Mouse (Mus musculus): ENCODE measurements at regions not wholly inside any gene's neighbourhood (a gene's known extent, or its start where the extent isn't known, plus 50 kb on each side); places are given as distances from the start of the nearest gene placed in this dataset.
"Not testable (repeated sequence)": the region's sequence is repeated elsewhere in the genome, so short reads cannot be mapped to it uniquely, and the experiment has no call there.

GRCm38 (mm10) chr6:140816359-140816758 is 87.3 kb downstream of the Gm11077 start:
- no peak for DNase-seq

DNA sequence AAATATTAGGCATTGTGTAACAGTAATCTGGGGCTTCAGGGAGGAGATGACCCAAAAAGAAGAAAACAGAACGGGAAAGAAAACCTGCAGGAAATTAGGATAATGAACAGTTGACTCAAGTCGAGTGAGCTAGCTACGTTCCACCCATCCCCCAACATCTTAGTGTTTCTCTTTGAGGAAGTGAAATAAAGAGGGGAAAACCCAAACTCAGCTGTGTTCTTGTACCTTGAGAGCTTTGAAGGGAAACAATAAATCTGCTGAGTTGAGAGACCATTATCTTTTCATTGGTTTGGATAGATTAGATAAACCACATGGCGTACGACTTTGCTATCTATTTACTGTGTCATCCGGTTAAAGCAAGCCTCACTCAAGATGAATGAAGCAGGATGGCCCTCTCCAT is 87.7 kb downstream of the Gm11077 start:
- DNase-seq = no peak

DNA sequence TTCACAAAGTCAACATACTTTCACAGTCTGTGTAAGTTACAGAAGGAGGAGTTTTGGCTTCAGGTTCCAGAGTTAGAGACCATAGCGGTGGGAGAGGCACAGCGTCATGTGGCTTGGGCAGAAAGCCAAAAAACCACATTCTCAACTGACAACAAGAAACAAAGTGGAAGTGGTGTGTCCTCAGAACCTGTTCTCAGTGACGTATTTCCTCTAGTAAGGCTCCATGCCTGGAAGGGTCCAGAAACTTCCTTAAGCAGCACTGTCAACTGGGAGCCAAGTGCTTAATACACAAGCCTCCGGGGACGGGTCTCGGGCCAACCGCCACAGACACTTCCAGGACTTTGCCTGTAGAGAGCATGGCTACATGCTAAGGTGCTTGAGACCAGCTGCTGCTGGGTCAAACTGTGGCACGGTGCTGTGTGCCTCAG is 90.4 kb downstream of the Gm11077 start:
- peak in 1 of 2 experiments; percentile 9 for DNase-seq

DNA sequence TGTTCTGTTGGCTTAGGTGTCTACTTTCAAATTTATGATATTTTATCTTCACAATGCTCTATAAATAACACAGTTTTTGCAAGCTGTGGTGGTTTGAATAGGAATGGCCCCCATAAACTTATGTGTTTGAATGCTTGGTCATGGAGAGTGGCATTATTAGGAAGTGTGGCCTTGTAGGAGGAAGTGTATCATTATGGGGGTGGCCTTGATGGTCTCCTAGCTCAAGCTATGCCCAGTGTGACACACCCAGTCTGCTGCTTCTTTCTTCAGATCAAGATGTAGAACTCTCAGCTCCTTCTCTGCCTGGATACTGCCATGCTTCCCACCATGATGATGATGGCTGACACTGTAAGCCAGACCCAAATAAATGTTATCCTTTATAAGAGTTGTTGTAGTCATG is 97.4 kb downstream of the Gm11077 start:
- no peak for DNase-seq

DNA sequence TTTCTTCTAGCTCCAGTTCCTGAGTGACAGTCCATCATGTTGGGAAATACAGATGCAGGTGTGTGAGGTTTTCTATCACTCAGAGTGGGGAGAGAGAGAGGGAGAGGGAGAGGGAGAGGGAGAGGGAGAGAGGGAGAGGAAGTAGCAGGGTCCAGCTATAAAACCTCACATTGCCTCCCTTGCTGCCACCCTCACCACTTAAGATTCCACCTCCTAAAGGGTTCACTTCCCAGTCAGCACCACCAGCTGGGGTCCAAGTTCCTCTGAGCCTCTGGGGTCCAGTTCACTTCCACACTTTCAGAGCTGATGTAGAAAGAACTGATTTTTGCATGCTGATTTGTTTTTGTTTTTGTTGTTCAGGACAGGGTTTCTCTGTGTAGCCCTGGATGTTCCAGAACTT is 98.6 kb downstream of the Gm11077 start:
- no peak for DNase-seq

DNA sequence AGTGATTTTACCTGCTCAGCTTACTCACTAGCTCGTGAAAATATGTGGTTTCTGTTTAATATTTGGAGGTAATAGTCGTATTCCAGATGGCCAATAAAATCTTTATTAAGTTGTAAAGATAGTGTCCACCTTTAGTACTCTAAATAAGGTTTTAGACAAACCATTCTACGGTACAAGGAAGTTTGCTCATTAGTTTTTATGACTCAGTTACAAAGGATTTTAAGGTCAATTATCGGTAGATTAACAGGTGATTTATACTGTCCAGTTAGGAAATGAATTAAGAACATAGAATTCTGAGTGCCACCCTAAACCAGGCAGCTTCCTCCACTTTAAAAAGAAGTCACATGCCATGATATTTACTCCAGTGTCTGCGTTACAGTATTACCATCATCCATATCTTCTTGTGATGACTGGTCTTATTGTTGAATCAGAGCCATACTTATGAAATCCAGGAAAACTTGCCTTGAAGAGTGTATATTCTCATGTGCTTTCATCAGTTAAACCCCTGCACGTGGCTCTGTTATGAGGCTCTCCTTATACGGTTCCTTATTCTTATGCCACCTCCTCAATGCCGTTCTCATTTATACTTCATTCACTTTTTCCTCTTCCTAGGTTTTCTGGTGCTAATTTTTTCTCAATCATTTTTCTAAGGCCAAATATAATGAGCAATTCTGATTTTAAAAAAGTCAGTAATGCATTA is 114.4 kb downstream of the Gm11077 start:
- DNase-seq = no peak

GRCm38 (mm10) chr6:140847165-140847564 is 118.1 kb downstream of the Gm11077 start:
- no peak for DNase-seq

DNA sequence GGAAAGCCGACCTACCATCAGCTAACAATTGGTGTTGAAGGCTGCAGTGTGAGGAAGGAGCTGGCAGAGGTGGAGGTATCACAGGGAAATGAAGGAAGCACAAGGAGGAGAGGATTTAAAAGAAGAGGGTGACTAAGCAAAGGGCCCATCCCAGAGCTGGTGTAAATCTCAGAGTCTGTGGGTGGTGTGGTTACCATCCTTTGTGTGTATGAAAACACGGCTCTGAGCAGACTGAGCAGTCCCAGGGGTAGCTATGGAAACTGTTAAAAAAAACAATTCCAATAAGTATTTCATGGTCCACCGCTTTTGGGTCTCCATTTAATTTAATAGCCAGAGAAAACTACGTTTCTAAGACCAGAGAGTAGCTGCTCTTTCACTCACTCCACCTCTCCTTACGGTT is 123.3 kb downstream of the Gm11077 start:
- no peak for DNase-seq

- DNase-seq = peak in 1 of 2 experiments; percentile 53
Measured at GRCm38 (mm10) chr6:140853508-140853907, 124.4 kb downstream of the Gm11077 start.

- no peak for DNase-seq
Measured at GRCm38 (mm10) chr6:140854691-140855090, 125.6 kb downstream of the Gm11077 start.

GRCm38 (mm10) chr6:140856468-140857117 is 127.5 kb downstream of the Gm11077 start:
- no peak for DNase-seq

GRCm38 (mm10) chr6:140857118-140857746 is 128.1 kb downstream of the Gm11077 start:
- DNase-seq = no peak

DNA sequence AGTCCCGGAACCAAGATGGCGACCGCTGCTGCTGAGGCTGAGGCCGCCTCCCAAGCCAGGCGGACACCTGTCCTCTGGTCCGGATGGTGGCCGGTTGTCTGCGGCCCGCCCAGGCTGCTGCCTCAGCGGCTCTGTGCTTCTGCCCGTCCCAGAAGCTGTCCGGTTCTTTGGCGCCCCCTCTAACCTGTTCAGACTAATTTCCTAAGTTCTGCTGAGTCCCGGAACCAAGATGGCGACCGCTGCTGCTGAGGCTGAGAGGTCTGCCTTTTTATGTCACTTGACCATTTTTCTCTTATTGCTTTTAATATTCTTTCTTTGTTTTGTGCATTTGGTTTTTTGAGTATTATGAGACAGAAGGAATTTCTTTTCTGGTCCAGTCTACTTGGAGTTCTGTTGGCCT is 140.4 kb downstream of the Gm11077 start:
- not testable (repeated sequence) for DNase-seq

GRCm38 (mm10) chr6:140874831-140875230 is 145.7 kb downstream of the Gm11077 start:
- DNase-seq = no peak

DNA sequence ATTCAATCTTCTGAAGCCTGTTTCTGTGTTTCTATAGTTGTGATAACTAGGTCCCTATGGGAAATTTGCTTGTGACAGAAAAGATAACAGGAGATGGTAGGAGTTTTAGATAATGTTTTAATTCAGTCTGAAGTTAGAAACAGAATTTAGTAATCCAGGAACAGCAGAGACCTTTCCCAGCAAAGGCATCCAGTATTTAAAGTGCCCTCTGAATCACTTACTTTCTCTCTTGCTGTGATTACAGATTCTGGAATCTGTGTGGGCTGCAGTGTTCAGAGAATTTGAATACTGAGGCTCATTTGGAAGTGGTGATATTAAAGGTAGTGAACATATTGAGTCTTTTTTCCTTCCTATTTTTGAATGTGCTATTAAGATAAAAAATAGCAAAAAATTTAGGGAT is 154.6 kb downstream of the Gm11077 start:
- DNase-seq = no peak

DNA sequence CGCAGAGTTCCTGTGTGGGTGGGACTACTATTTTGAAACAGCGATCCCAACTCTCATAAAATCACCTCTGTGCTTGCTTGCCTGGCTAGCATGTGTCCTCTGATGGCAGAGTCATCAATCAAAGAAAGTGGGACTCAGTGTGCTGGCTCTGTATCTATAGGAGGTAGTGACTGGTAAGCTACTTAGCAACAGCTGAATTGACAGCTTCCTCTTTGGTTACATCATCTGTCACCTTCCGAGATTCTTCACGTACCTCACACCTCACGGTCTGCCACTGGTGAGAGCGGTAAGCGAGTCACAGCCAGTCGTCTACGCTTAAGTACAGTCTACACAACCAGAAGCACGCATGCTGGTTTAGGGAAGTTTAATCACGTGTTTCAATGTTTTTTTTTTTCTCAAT is 159.5 kb downstream of the Gm11077 start:
- DNase-seq = no peak

DNA sequence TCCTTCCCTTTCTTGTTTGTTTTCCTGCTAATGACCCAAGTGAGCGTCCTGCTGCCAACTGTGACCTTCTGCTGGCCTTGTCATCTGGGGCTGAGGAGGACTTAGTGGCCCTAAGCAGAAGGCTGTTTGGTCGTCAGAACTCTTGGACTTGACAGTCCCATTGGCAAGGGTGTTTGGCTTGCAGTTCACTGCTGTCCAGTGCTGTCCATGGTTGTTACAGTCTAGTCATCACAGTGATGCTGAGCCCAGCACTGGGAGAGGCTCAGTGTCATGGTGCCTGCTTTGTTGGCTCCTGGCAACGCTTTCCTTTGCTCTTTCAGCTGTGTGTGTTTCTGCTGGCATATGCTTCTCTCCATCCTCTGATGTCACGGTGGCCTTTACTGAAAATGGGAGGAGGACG is 161.0 kb downstream of the Gm11077 start:
- DNase-seq = no peak

GRCm38 (mm10) chr6:140890591-140890990 is 161.5 kb downstream of the Gm11077 start:
- DNase-seq = no peak

DNA sequence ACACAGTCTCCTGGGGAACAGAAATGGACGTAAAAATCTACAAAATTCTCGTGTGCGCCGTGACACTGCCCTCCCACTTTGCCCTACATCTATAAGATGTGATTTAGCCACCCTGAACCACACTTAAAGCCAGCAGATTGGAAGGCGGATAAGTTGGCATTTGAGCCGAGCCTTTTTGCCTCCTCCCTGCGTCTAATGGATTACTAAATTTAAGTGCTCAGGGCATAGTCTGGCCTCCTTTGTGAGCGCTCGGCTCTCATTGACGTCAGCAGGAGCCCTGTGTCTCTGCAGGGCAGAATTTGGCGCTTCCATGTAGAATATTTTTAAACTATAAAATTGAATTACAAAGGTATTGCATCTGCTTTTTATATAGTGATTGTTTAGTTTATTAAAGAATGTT is 165.4 kb downstream of the Gm11077 start:
- no peak for DNase-seq

DNA sequence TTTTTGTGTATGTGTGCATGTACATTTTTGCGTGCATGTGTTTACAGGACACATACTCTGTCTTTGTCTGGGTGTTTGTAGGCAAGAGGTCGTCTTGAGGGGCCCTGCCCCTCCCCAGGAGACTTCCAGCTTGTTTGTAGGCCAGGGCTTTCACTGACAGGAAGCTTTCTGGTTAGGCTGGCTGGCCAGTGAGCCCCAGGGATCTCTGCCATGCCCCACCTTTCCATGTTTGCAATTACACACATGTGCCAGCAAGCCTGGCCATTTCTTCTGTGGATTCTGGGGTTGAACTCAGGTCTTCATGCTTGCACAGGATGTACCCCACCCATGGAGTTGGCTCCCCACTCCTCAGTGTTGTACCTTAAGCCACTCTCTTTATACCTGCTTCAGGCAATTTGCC is 166.4 kb downstream of the Gm11077 start:
- no peak for DNase-seq

GRCm38 (mm10) chr6:140897111-140897510 is 168.0 kb downstream of the Gm11077 start:
- no peak for DNase-seq

- DNase-seq = peak in 1 of 2 experiments; percentile 9
Measured at GRCm38 (mm10) chr6:140924319-140924981, 195.4 kb downstream of the Gm11077 start.

GRCm38 (mm10) chr6:140927616-140928015 is 198.5 kb downstream of the Gm11077 start:
- no peak for DNase-seq

- DNase-seq = no peak
Measured at GRCm38 (mm10) chr6:140934286-140934685, 205.2 kb downstream of the Gm11077 start.

Measured in spleen, adult 18-20 months (tissue).